Mouse (Mus musculus): ENCODE measurements around the gene Mrpl9.

Mrpl9 gene

DNA sequence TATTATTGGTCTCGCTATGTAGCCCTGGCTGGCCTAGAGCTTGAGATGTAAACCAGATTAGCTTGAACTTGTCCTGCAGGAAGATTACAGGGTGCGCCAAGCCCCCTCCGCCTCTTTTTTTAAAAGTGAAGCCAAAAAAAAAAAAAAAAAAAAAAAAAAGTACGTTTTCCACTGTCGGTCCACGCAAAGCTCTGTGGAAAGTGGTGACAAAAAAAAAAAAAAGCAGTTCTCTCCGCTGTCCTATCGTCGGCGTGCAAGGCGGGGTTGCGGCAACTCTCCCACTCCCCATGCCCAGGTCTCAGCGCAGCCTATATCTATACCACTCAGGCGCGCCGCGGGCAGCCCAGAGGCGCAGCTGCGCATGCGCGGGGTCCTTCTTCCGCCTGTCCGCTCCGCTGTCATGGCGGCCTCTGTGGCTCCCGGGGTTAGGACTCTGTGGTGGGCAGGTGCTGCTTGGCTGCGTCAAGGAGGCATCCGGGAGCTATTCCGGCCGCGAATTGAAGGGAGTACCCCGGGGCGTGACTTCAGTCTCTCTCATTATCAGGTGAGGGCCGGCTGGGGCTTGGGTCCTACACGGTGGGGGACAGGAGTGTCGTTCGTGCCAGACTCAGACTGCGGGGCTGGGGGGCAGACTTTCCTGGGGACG is at the start of gene Mrpl9:
Mrpl9 (plus strand) TSS at position 368 of the 646 bp plus-strand sequence.
- peak; percentile 96 for DNase-seq

DNA sequence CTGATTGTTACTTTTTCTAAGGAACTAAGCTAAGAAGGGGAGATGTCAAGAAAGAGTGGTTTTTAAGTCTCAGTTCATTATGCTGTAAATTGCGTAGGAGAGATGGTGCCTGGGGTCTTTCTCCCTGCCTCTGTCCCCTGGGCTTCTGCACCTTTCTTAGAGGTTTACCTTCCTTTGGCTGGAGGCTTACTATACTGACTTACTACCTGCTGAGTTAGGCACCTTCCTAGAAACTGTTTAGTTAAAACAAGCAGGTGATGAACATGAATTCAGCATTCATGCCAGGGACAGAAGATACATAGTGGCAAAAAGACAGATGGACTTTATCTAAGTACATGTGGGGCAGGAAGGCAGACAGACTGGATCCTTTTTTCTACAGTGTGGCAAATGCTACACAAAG is 46.8 kb upstream of the Mrpl9 start:
- no peak for DNase-seq

DNA sequence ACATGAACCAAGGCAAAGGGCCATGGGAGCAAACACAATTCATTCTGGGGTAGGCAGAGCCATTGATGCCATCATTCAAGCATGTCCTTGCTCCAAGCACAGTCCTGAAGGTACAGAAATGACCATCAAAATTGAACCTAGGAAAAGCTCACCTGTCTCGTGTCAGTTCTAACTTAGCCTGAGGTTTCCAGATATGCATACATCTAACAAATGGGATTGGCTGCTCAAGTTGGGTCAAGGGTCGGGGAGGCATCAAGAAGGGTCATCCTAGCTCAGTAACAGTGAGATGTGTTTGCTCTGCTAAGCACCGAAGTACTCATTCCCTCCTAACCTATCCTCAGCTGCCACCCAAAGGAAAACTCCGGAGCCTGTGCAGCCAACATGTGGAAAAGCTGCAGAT is 46.3 kb upstream of the Mrpl9 start:
- DNase-seq, result no peak

DNA sequence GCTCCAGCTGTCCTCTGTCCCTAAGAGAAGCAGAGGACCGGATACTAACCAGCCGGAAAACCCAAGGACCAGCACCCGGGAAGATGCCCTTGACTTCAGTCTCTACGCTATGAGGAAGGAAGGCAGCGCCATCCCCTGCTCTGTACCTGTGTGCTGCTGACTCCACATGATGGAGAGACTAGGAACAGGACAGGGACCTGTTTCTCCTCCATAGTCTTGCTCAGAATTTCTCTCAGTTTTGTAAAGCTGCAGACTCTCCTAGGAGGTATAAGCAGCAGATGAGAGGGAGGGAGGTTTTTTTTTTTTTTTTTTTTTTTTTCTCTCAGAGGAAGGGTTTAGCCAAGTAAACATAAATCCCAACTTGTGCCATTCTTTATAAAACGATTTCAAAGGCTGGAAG is 44.9 kb upstream of the Mrpl9 start, which contains the start of gene Lingo4:
Lingo4 (plus strand) TSS at position 301 of the 400 bp plus-strand sequence.
- DNase-seq, result no peak

DNA sequence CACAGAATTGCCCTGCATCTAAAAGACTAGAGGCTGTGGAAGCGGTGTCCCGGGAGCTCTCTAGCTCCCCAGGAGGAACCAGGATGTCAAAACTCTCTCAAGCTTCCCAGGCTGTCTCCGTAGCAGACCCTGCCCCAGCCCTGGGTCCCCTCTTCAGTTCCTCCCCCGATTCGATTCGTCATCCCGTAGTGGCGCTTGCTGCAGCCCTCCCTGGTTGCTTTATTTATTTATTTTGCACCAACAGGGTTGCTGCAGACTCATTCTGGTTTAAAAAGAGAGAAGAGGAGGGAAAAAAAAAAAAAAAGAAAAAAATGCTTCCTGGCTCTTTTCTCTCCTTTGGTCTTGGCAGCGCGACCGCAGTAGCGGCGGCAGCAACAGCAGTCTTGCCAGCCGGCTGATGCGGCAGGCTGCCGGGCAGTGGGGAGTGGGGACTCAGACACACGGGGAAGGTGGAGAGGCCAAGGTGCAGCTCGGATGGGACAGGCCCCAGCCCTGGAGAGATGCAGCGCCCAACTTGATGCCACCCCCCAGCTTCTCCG is 44.1 kb upstream of the Mrpl9 start:
- peak; percentile 31 for DNase-seq

DNA sequence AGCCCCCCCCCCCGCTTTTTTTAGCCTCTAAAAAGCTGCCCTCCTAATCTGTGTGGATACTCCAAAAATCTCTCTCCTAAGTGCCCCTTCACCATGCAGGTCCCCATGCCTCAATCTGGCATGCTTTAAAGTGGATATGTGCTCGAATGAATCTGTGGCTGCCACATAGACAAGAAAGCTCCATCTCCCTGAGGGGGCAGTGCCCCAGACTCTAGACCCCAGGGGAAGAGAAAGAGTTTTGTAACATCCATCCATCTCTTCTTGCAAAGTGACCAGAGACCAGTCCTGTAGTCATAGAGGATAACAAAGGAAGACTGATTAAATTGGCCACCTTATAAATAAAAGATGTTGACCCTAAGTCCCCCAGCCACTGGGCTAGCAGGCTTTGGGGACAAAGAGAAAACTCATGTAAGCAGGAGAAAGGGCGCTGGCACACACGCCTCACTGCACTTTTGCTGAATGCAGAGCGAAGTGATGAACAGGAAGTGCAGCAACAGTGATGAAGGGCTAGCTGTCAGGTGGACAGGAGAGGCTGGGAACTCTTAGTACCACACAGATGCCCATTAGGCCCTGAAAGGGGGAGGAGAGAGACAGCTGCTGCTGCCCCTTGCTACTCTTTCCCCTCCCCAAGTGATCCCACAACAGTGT is 43.3 kb upstream of the Mrpl9 start:
- DNase-seq, result no peak

DNA sequence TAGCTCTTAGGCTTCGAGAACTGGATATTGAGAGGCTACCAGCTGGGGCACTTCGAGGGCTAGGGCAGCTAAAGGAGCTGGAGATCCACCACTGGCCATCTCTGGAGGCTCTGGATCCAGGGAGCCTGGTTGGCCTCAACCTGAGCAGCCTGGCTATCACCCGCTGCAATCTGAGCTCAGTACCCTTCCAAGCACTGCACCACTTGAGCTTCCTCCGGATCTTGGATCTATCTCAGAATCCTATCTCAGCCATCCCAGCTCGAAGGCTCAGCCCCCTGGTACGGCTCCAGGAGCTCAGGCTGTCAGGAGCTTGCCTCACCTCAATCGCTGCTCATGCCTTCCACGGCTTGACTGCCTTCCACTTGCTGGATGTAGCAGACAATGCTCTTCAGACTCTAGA is 40.7 kb upstream of the Mrpl9 start:
- DNase-seq, result no peak

DNA sequence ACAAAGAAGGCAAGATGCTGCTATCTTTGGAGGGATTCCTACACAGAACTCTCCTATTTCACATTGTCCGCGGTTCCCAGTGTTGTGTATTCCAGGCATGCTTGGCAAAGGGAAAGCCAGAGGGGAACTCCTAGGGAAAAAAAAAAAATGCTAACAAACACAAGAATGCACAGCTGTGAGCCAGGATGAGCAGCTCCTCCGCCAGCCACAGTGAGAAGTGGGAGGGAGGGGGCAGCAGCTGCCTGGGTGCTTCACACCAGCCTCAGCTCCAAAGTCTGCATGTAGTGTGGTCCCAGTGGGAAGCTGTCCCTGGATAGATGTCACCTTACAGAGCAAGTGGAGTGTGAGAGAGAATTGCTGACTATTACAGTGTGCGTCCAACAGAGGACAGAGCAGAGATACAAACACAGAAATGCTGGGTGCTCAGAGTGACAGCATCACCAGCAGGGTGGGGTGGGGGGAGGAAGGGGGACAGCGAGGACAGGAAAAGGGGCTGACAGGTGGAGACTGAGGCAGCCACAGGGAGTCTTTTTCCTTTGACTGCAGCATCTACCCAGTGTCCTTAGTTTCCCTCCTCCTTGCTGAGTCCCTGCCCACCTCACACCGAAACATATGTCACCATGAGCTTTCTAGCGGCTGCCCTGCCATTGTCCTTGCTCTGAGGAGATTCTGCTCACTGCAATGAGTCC is 38.6 kb upstream of the Mrpl9 start:
- DNase-seq, result no peak

DNA sequence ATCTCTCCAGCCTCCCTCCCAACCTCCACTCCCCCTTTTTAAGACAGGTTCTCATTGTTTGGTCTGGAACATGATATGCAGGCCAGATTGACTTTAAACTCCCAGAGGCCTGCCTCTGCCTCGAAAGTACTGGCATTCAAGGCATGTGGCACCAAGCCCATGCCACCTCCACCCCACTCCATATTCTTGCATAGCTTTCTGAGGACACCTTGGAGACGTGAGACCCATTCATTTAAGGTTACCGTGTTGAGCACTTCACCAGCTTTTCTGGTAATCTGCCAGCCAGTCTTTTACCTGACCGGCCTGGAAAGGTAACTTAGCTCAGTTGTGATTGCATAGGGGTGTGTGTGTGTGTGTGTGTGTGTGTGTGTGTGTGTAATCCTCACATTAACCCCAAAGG is 37.6 kb upstream of the Mrpl9 start:
- no peak for DNase-seq

DNA sequence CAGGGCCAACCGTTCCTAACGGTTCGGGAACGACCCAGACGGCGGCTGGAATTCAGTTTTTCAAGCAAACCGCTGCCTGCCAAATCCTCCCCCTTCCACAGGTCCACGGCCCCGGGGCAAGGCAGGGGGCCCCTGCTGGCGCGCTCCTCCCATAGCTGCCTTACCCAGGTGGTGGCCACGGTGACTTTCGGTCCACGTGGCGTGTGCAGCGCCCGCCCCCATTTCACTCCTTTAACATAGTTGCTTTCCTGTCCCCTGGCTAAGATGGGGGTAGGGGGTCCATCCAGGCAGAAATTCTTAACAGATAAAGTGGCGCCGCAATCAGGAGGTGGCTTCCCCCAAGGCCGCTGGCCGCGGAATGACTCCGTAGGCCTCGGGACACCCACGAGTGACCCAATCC is 30.6 kb upstream of the Mrpl9 start:
- DNase-seq, result no peak

DNA sequence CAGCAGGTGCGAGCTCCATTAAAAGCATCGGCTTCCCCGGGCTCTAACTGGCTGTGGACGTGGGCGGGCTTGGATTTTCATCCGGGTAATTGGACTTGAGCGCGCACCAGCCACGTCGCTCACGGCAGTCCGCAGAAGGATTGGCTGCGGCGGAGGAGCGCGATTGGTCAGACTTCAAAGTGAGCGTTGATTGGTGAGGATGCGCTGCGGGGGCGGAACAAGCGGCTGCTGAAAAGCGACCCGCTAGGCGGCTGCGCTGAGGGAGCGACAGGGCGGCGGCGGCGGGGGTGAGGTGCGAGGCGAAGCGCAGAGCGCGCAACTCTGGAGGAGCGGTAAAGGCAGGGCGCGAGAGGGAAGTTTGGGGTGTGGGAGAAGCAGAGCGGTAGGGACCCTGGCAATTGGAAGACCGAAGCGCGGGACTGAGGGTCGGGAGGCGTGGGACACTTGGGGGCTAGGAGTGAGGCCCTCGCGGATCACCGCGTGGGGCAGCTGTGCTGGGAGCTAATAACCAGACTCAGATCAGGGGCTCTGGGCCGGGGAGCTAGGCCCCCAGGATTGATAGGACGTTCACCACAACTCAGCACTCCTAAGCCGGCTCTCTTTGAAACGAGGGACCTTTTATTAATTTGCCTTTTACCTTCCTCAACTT is 30.0 kb upstream of the Mrpl9 start, which contains the start of gene Tdrkh:
Tdrkh (plus strand) TSS at position 243 of the 649 bp plus-strand sequence.
- DNase-seq, result peak; percentile 96

DNA sequence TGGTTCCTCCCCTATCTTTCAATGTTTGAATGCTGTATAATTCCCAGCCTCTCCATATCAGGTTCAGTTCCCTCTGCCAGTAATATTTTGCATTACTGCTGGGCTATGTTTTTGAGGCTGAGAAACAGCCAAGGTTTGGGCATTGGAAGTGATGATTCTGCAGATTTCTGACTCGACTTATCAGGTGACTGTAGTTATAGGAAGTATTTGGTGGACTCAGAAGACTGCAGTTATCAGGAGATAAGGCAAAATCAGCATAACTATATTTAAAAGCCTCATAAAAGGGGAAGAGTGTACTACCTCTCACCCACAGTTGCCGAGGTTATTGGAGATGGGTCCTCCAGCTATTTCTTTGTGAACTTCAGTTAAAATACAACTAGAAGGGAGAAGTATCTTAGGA is 12.1 kb upstream of the Mrpl9 start:
- no peak for DNase-seq

DNA sequence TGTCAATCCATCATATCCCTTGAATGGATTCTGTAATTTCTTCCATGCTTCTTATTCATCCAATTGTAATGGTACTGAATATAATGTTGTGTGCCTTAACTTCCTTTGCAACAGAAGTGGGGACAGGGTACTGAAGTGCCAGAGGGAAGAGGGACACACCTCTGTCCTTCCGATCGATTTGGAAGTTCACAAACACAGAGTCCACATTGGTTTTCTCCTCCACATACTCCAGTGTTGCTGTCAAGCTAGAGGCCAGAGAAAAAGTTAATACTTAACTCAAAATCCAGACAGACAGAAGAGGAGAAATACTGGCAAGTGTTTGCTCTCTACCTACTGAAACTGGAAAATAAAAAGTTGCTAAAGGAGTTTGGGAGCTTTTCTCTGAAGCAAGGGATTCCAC is 8.8 kb upstream of the Mrpl9 start:
- no peak for DNase-seq

DNA sequence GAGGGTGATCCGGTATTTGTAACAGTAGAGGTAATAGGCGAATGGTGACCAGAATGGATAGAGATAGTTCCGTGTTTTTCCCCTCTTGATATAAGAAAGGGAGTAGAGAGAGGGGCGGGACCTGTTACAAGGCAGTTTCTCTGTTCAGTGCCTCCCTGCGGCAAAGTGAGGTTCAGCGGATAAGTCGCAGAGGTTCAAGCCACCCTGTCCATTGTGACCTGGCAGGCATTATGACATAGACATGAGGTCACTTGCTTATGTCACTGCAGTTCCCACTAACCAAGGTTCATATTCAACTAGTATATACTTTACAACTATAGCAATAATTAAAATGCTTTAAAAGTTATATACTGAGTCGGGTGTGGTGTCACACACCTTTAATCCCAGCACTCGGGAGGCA is 6.7 kb upstream of the Mrpl9 start:
- no peak for DNase-seq

DNA sequence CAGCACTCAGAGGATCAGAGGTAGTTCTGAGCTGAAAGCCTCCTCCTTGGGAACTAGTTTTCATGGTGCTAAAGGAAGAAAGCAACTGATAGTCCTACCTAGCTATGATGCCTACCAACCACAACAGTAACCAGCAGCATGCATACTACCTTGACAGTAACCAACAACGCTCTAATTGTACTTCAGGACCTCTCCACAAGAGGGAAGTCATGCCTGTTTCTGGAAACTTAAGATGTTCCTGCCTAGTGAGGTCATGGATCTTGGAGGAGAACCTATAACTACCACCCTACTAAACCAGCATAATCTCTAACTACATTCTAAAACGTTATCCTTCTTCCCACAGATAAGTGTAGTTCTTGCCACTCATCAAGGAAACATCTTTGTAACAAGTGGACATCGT is 1.9 kb upstream of the Mrpl9 start:
- DNase-seq, result peak; percentile 17

DNA sequence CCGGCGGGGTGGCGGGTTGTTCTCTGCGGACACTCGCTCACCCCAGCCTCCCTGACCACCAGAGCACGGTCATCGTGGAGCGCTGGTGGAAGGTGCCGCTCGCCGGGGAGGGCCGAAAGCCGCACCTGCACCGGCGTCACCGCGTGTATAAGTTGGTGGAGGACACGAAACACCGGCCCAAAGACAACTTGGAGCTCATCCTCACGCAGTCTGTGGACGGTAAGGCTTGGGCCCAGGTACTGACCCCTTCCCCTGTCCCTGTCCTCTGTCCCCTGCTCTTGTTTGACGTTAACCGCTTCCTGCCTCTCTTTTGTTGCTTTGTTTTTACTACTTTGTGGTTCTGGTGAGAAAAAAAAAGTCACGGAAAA is 463 bp downstream of the Mrpl9 start, which contains the start of gene Oaz3:
Oaz3 (minus strand) TSS at position 319 of the 368 bp plus-strand sequence.
- no peak for DNase-seq

DNA sequence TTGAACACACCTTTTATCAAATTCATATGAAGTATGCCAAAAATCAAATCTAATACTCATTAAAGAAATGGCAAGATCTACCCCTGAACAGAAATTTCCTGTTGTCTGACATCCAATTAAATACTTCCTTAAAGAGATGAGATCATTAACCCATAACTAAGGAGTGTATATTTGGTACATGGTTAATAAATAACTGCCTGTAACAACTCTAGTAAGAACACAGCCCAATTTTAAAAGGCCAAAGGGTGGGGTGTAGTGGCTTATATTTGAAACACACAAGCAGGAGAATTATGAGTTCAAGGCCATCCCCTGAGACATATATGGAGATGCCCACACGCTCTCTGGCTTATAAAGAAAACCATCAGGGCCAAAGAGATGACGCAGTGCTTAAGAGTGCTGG is 6.3 kb downstream of the Mrpl9 start:
- DNase-seq, result no peak

DNA sequence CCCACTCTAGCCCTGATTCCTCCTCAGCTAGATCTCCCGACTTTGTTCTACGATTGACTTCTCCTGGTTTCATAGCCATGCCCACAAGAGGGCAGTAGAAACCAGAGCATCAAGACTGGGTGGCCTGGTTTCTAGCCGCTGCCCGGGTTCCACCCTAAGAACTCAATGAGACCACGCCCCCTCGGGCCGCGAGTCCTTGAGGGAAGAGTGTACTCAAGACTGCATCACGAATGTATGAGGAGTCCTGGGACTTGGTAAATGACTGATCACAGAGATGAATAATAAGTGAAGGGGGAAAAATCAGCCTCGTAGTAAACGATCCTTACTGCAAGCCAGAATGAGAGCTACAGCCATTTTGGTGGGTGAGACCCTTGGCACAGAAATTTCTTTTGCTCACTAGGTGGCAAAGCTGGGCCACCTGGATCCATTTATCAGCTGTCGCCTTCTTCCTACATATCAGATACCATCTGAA is 13.4 kb downstream of the Mrpl9 start:
- DNase-seq, result peak; percentile 89

DNA sequence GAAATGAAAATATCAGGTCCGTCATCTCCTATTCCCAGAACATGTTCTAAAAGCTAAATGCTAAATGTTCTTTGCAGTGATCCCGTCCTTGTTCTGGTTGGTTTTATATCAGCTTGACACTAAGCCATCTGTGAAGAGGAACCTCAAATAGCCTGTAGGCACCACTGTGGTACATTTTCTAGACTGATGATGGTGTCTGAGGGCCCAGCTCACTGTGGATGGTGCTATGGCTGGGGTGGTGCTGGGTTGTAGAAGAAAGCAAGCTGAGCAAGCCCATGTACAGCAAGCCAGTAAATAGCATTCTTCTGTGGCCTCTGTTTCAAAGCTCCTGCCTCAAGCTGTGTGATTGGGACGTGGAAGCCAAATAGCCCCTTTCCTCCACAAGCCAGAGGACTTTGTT is 13.9 kb downstream of the Mrpl9 start:
- DNase-seq, result no peak

DNA sequence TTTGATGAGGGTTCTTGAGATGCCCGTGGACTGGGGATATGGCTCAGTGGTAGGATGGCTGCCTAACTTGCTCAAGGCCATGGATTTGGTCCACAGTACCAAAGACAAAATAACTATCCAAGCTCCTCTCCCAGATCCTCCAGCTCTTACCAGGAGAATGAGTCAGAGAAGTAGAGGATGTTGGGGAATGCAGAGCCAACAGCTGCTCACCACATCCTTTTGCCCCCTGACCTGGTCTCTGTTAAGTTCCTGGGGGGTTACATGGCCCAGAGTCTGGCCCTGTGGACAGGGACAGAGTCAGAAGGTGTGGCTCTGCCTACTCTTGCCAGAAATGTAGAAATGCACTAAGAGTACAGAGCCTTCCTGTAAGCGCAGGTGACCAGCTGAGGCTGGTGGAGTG is 16.7 kb downstream of the Mrpl9 start:
- DNase-seq, result no peak

DNA sequence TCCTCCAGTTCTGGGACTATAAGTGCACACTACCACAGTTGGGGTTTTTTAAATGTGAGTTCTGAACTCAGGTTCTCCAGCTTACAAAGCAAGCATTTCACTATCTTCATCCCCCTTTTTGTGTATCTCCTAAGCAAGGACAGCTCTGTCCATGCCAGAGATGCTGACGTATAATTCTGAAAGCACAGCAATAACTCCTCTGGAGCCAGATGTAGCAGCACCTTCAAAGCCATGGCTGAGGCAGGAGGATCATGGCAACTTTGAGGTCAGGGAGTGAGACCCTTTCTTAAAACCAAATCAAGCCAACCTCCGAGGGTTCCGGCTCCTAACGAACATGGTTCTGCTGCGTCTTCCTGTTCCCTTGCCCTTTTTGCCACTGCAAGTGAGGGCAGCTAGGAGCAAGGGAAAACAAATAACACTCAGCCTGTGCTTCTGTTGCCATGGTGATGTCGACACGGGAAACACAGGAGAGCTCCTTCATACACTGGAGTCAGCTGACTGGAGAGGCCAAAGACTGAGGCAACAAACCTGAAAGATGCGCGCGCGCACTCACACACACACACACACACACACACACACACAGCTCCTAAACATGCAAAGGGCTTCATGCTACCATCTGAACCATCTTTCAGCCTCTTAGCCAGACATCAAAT is 20.9 kb downstream of the Mrpl9 start:
- no peak for DNase-seq

DNA sequence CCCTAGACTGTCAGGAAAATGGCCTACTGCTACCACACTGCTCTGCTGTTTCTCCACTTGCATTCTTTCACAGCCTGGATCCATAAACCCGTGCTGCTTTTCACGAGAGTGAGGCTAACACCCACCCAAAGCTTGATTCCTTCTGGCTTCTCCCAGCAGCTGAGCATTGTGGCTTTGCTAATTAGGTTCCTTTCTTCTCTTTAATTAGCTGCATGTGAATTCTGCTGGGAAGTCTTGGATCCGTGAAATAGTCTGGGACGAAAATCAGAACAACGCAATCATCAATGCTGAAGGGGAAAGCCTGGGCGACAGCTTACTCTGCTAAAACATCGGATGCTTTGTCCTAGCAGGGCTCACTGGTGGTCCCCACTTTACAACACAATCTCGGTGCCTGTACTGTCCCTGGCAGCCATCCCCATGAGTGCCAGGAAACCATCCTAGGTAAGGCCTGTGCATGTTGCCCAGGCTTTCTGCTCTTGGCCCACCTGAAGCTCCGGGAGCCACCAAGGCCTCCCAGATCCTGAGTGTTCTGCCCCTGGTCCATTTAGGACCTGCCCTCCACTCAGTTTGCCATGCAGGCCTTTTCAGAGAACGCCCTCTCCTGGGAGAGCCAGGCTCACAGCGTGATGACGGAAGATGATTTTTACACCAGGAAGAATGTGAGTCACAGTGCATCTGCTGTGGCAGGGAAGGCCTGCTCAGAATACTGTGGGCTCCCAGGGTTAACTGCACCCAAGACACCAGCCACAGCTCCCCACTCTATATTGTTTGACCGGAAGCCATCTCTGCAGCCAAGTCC is 22.7 kb downstream of the Mrpl9 start:
- no peak for DNase-seq

Measured in kidney, postnatal 14 days (tissue).